Mouse (Mus musculus) layer of hippocampus, adult 11-12 months (tissue): ENCODE measurements around the gene Pomgnt2.

Experiments used
- DNase-seq: peaks from one replicate; pipeline ENCODE4 v3.0.0; 2022; ENCODE audit warnings: low spot score

The Pomgnt2 gene

DNA sequence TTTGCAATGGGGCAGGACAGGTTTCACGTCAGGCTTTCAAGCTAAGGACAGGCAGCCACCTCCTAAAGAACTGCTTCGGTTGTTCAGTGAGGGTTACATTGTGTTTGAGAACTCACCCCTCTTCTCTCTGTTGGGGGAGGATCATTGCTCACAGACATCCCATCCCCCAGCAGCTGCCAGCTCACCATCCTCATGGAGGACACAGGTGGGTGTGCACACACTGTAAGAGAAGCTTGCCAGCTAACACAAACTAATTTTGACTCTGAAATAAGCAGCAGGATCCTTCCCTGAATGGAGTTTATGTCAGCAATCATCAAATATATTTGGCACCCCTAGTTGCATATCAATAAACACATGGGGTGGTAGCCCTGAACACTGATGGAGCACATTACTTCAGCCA, 15.9 kb upstream of the Pomgnt2 start:
- no peak for DNase-seq

DNA sequence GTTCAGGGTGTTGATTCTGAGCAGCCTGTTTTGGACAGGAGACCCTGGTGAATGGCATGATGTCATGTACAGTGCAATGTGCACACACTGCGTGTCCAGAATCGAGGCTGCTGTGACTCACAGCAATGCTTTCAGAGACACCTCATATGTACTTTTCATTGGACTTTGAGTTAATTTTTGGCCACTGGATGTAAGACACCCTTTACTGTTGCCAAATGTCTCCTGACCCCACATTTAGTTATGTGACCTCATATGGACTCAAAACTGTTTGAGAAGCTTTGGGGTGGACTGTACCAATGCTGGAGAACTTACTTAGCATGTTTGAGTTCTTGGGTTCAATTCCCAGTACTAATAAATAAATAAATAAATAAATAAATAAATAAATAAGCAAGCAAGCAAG, 13.8 kb upstream of the Pomgnt2 start:
- no peak for DNase-seq

DNA sequence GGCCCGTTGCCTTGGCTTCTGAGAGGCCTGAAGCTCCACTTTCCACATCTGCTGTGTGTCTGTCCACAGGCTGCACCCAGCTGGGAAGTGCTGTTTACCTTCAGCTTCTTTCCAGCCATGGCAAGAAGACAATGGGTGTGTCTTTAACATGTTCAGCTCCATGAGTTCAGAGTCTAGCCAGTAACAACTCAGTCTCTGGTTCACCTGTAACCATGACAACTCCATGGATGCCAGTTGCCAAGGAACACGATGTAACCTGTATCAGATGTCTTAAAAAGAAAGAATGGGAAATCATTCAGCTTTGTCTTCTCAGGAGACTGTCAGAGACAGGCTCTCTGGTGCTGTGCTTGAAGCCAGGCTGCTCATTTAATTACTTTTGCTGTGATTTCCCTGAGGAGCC, 12.0 kb upstream of the Pomgnt2 start:
- DNase-seq, result no peak

DNA sequence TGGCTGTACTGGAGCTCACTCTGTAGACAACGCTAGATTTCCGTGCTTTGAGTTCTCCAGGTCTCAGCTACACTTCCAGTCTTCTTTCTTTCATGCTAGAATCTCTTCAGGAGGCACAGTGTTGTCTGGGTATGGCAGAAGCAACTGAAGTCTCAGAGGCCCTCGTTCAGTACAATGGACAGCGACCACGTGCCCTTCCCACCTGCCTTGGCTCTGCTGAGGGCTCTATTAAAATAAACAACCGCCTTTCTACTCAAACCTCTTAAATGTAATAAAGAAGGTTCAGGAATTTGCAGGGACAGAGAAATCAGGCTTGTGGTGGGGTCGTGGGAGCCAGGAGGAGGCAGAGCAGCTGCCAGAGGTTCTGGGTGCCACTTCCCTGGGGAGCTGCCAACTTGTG, 9.7 kb upstream of the Pomgnt2 start:
- DNase-seq, result no peak

DNA sequence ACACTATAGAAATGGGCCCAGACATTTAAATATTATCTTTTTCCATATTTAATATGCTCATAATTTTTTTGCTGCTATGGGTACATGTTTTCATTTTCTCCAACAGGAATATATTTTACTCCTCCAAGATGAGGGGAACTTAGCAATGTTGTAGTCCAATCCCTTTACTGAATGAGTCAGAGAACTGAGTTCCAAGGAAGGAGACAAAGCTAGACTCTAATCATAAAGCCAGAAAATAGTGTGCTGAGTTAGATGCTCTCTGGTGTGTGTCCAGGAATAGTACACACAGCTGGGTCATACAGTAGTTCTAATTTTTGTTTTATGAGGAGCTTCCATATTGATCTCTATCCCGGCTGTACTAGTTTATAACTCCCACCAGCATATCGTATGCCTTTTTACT, 9.3 kb upstream of the Pomgnt2 start:
- DNase-seq, result no peak

DNA sequence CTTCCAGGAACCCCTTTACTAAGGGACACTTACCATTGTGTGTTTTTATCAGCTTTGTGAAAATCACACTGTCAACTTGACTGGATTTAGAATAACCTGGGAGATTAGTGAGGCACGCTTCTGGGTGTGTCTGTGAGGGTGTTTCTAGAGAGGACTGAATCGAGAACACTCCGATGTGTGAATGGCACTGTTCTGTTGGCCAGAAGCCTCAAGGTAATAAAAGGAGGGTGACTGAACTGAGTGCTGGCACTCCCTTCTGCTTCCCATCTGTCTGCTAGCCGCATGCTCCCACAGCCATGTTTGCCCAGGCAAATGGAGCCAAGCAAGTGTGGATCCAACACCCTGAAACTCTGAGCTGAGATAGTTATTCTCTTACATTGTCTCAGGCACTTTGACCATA, 1.1 kb upstream of the Pomgnt2 start:
- no peak for DNase-seq

DNA sequence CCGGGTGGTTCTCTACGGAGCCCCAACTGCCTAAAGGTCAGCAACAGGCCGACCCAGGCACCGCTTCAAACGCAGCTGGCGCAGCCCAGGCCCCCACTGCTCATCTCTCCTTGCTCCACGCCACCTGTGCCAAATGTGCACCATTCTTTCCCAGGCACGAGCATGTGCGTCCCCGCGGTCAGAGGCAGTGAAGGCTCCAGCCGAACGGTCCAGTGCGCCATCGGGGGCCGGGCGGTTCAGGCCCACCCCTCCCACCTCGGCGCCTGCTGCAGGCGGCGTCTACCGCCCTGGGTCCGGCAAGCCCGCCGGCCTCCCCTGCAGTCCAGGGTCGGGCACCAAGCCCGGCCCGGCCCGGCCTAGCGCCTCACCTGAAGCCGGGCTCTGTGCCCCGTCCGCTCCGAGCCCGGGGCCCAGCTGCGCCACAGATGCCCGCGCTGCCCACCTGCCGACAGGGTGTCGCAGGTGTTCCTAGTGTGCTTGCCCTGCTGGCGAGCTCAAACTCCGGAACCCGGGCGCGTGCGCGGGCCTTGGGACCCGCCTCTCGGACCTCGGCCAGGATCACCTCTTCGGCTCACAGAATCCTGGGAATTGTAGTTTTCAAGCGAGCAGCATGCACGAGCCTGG, 1.3 kb downstream of the Pomgnt2 start:
- DNase-seq, result peak; percentile 87

DNA sequence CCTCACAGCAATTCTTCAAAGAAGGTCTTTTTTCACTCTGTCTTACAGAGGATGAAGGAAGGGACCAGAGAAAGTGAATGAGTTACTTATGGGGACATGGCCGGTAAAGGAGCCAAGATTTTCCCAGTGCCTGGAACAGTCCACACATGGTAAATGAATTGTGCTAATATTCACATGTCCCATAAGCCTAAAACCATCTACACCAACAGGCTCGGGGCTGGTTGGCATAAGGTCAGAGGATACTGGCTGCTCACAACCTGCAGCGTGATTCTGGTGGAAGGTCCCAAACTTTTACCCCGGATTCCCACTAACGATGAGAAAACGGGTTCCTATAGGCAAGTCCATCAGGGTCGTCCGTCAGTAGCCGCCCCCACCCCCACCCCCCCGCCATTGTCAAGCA, 1.8 kb downstream of the Pomgnt2 start:
- no peak for DNase-seq

DNA sequence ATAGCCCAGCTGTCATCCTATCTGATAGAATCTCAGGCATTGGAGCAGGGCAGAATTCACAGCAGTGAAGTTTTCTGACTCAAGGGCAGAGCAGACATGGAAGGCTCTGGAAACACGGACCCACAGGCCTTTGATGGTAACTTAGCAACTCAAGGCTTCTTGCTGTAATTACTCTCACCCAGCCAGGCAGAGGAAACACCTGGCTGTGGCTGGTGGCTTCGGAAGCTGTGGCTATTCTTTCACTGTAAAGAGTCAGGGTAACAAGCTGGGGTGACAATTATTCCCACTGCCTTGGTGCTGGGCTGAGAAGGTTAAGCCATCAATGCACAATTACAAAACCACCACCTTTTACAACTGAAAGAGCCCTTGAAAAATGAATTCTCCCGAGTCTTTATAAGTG, 3.9 kb downstream of the Pomgnt2 start:
- DNase-seq, result no peak

DNA sequence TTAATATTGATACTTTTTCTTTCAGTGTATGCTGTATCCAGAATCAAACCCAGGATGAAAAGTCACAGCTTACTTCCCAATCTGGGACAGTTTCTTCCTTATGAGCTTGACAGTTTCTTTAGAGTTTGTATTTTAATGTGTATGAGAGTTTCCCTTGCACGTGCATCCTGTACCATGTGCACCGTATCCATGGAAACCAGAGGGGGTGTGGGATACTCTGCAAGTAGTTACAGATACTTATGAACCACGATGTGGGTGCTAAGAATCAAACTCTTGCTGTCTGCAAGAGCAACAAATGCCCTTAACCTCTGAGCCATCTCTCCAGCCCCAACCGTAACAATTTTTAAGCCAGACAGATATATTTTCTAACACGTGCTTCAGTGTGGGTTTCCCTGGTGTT, 5.9 kb downstream of the Pomgnt2 start:
- no peak for DNase-seq

DNA sequence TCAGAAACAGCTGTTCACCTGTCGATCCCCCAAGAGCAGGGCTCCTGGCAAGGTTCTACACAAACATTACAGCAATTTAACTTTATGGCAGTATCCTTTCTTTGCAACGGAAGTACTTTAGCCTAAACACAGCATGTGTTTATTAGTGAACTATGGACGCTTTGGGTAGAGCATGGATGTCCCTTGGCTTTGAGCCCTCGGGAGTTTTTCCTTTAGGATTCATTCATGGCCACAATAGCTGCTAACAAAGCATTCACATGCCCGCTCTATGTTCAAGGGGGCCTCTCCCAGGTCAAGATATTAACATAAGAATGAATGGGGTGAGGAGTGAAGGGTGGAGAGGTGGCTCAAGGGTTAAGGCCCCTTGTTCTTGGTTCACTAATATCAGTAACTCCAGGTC, 7.4 kb downstream of the Pomgnt2 start:
- no peak for DNase-seq

DNA sequence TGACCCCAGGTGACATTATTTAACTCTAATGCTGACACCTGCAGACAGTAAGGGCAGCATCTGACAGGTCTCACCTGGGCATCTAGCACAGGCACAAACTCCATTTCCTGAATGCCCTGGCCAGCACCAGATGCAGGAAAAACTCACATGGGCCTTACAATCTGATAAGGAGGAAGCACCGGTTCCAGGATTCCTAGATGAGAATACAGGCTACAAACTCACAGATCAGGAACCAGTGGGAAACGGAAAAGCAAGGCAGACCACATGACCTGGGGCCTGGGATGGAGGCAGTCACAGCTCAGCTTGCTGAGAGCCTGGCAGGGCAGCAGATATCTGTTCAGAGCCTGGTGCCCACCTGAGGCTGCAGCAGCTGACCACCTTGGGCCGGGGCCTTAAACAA, 8.0 kb downstream of the Pomgnt2 start:
- no peak for DNase-seq

DNA sequence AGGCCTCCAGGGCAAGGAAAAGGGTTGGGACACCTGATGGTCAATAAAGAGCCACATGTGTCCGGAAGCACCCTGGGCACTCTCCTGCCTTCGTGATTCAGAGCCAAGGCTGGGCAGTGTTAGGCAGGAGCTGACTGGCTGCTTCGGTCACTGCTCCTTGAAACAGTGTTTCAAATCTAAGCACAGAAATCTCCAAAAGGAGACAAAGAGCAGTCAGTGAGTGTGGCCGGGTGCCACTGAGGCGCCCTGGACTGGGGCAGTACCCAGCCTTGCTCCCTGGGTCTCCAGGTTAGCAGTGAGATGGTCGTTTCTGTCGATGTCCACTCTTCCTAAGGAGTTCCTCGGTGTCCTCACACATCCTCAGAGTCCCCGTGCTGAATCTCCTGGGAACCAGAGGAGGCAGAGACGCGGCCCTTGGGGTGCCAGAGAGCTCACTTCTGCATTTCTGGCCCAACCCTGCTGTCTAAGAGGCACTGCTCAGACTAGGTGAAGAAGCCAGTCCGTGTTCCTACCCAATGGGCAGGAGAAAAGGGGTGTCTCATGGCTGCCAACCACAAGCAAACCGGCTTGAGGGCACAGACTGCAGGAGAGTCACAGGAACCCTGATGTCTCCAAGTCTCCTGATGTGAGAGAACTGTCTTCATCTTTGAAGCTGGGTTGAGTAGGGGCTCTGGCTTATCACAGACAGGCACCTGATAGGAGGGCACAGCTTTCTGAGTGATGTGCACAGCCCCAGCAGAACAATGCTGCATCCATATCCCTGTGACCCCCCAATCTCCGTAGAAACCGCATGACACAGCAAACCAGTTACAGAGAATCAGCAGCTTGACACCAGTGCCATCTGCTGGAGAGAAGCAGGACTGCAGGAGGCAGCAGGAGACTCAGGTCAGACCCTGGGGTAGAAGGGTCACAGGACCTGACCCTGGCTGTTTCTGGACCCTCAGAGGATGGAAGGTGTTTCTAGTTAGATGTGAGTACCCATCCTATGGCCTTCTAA, 12.1 kb downstream of the Pomgnt2 start:
- peak; percentile 78 for DNase-seq

DNA sequence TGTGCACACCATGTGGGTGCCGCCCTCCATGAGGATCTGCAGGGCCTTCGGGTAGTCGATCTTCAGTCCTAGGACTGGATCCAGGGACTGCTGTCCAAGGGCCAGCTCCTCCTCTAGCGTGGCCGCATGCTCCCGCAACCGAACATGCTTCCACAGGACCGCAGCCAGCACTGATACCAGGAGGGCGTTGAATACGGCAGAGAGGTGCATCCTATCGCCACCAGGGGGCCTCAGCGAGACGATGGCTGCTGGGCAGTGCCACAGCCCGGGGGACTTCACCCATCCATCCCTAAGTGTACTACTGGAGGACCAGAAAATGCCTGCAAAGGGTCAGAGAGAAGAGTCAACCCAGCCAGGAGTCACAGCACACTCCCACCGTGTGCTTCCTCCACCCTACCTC, 13.4 kb downstream of the Pomgnt2 start:
- DNase-seq, result peak; percentile 84

DNA sequence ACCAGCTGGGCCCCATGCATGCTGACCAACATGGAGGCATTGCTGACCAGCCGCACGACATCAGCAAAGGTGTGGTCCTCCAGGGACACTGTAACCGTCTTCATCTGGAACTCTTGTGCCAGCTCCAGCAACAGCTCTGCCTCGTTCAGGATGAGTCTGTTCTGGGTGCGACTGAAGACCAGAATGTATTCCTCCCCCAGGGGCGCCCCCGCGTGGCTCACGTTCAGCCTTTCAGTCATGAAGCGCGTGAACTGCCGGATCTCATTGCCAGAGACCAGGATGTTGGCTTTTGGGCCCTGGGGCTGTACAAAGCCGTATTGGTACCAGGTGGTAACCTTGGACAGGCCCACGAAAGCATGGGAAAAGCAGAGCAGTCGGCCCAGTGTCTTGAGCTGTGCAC, 14.2 kb downstream of the Pomgnt2 start:
- peak; percentile 46 for DNase-seq

DNA sequence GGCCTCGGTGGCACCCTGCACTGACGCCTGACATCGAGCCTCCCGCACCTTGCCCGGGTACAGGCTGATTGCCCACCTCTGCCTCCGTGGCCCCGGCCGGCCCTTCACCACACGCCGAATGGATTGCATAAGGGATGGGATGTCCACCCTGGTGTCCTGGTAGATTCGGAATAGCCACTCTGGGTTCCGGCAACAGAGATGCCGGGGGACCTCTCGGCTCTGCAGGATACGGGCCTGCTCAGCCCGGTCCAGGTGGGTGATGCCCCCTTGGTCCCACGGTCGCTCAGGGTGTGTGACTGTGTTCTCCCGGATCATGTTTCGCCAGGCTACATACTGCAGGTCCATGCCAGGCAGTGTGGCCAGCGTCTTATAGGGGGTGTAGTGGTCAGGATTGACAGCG, 14.7 kb downstream of the Pomgnt2 start:
- no peak for DNase-seq

DNA sequence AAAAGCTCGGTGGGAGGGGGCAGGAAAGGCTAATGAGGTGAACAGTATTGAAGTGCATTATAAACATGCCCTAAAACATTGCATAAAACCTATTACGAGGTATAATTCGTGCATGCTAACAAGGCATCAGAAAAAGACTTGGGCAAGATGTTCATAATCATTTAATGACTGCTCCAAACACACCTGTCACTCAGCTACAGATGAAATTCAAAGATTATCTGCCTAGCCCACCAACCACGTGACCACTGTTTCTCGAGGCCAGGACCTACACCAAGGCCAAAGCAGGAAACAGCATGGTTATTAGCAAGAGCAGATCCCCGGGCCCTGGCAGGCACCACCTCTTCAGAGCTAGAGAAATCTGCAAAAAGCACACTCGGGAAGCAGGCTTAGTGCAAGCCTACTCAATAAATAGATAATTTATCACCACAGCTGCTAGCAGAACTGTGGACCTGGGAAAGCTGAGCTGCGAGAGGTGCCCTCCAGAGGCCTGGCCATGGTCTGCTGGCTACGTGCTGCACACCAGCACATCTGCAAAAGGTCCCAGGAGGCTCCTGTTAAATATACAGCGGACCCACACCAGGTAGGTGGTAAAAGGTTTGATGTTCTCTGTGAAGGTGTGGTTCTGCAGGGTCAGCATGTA, 15.3 kb downstream of the Pomgnt2 start:
- no peak for DNase-seq

DNA sequence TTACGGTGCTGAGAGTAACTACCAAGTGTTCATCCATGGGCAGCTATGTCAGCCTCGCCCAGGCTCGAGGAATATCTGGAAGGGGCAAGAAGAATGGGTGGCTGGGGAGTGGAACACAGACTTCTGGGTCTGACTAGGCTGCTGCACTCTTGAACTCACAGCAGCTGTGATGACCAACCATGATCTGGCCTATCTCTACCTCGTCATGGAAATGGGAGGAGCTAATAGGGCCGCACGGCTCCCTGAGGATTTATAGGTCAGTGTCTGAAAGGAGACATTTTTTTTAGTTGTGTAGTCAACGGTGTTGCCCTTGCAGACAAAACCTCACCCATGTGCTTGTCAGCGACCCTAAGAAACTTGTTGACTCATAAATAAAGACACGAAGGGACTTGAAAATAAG, 15.9 kb downstream of the Pomgnt2 start:
- no peak for DNase-seq

DNA sequence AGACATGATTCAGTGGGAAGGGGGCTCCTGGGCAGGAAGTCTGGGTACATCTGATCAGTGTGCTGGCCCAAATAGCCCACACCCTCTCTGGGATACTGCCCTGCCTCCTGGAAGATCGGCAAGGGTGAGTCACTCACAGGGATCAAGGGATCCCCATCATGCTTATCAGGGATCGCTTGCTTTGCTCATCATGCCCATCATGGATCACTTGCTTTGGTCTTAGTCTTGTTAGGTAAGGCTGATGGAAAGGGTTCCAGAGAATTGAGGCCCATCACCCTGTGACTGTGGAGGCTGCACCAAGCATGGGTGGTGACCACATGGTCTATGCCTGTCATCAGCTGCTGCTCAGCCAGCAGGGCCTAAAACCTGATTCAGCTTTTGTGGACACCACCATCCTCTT, 21.6 kb downstream of the Pomgnt2 start:
- DNase-seq, result no peak

DNA sequence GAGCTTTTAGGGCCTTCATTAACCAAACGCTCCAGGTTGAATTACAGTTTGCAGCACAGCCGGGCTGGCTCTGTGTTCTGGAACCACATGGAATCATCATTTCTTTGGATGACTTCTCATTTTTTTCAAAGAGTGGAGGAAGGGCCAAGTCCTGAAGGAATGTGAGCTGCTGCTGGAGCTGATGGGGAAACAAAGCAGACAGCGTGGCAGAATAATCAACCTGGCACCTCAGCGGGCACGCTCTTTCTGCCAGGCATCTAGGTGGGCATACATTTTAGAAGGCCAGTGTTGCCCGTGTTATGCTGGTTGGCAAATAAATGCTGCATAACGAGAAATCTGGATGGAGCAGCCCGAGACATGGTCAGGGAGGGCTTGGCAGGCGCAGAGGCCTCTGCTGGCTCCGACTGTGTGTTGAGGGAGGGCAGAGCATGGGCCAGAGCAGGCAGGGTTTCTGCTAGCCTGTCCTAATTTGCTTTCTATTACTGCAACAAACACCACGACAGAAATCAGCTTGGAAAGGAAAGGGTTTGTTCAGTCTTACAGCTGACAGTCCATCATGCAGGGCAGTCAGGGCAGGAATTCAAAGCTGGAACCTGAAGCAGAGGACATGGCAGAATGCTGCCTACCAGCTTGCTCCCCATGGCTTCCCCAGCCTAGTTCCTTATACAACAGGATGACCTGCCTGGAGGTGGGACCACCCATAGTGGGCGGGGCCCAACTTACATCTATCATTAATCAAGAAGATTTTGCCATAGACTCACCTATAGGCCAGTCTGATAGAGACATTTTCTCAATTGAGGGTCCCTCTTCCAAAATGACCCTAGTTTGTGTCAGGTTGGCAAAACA, 22.5 kb downstream of the Pomgnt2 start:
- DNase-seq, result peak; percentile 50

DNA sequence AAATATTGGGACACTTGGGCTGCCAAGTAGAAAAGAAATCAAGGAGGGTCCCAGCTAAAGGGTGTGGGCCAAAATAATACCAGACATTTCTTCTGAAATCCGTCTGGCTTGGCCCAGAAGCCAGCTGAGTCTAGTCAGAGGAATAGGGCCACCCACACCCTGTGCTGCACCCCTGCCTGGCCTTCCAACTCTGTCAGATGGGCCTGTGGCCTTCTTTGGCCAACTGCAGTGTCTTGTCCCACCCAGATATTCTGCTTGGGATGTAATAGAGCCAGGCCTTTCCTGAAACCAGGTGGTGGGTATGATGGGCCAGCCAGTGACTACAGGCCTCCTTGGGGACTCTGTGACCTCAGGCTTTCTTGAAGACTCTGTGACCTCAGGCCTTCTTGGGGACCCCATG, 23.7 kb downstream of the Pomgnt2 start:
- DNase-seq, result no peak

DNA sequence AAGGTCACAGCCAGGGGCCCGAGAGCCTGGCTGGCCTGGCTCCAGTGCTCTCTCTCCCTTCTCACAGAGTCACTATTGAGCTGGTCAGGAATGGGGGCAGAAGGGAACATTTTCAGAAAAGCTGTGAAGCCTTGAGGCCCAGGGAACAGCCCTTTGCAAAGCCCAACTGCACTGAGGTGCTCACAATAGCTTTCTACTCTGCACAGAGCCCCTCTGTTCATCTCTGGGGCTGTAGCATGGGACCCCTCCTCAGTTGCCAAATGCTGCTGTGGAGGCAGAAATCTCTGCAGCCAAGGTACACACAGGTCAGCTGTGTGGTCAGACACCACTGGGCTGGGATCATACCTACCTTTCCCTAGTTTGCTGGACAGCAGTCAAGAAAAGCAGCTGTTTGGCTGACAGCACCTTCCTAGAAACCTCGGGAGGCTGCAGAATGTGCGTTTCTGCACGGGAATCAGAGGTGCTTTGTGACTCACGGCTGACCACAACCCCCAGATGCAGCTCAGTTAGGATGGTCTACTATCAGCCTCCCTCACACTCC, 27.0 kb downstream of the Pomgnt2 start:
- no peak for DNase-seq
